Mouse (Mus musculus): ENCODE data around the gene Galp. TPM values are rescaled to one million over a fixed set of nuclear protein-coding genes. Genes with fewer than 3 reads are reported as not detected.

The Galp gene
- polyA plus RNA-seq (2015; fragmentation: Nextera tagmentation; extraction: Ambion mirVana) = not detected in 2 replicates

GRCm38 (mm10) chr7:6196790-6197189 lies at the start of gene Galp:
Gene Galp (plus strand): TSS chr7:6197090.

GRCm38 (mm10) chr7:6155901-6156411 lies 40.9 kb upstream of the Galp start, which contains the start of gene Zfp787:
Gene Zfp787 (minus strand): TSS chr7:6155997.

GRCm38 (mm10) chr7:6172006-6172649 lies 24.8 kb upstream of the Galp start, which contains the start of gene Zfp444:
Gene Zfp444 (plus strand): TSS chr7:6172226.

GRCm38 (mm10) chr7:6221978-6222377 lies 25.1 kb downstream of the Galp start, which contains the start of gene Zscan5b:
Gene Zscan5b (plus strand): TSS chr7:6222278.

GRCm38 (mm10) chr7:6252410-6252809 lies 55.5 kb downstream of the Galp start, which contains the start of gene Epp13:
Gene Epp13 (plus strand): TSS chr7:6252710.

Other genes starting within 250 kb of the Galp start
- not detected in 2 replicates for gene Vmn1r65, start 186.1 kb upstream of the Galp start, polyA plus RNA-seq (2015; fragmentation: Nextera tagmentation; extraction: Ambion mirVana)
- gene Nlrp4c, start 151.9 kb upstream of the Galp start, polyA plus RNA-seq (2015; fragmentation: Nextera tagmentation; extraction: Ambion mirVana) = not detected in 2 replicates
- gene Zfp787, start 41.1 kb upstream of the Galp start, polyA plus RNA-seq (2015; fragmentation: Nextera tagmentation; extraction: Ambion mirVana) = 44.1 and 51.8 TPM in 2 replicates
- gene Zfp444, start 24.9 kb upstream of the Galp start, polyA plus RNA-seq (2015; fragmentation: Nextera tagmentation; extraction: Ambion mirVana) = 61.7 and 69.1 TPM in 2 replicates
- not detected in 2 replicates for gene Zscan5b, start 25.2 kb downstream of the Galp start, polyA plus RNA-seq (2015; fragmentation: Nextera tagmentation; extraction: Ambion mirVana)
- 0.73 TPM in 1 of 2 replicates, not detected in the other for gene Epp13, start 55.6 kb downstream of the Galp start, polyA plus RNA-seq (2015; fragmentation: Nextera tagmentation; extraction: Ambion mirVana)
- gene Zfp667, start 89.5 kb downstream of the Galp start, polyA plus RNA-seq (2015; fragmentation: Nextera tagmentation; extraction: Ambion mirVana) = 12.0 and 13.8 TPM in 2 replicates
- 15.5 and 15.9 TPM in 2 replicates for gene Zfp583, start 134.2 kb downstream of the Galp start, polyA plus RNA-seq (2015; fragmentation: Nextera tagmentation; extraction: Ambion mirVana)
- gene Gm3854, start 146.7 kb downstream of the Galp start, polyA plus RNA-seq (2015; fragmentation: Nextera tagmentation; extraction: Ambion mirVana) = 6.2 and 6.8 TPM in 2 replicates
- 2.9 and 3.0 TPM in 2 replicates for gene Zfp78, start 166.2 kb downstream of the Galp start, polyA plus RNA-seq (2015; fragmentation: Nextera tagmentation; extraction: Ambion mirVana)
- 10.9 and 11.4 TPM in 2 replicates for gene Zfp28, start 186.2 kb downstream of the Galp start, polyA plus RNA-seq (2015; fragmentation: Nextera tagmentation; extraction: Ambion mirVana)
- 9.4 and 10.7 TPM in 2 replicates for gene Smim17, start 201.6 kb downstream of the Galp start, polyA plus RNA-seq (2015; fragmentation: Nextera tagmentation; extraction: Ambion mirVana)
- gene Gm20715, start 213.2 kb downstream of the Galp start, polyA plus RNA-seq (2015; fragmentation: Nextera tagmentation; extraction: Ambion mirVana) = 0.08 TPM in 1 of 2 replicates, not detected in the other
- 0.19 and 0.43 TPM in 2 replicates for gene Olfr1344, start 241.6 kb downstream of the Galp start, polyA plus RNA-seq (2015; fragmentation: Nextera tagmentation; extraction: Ambion mirVana)

All from neural tube, postnatal 0 days (tissue).